Mouse (Mus musculus) left cerebral cortex, postnatal 25 days (tissue): Measurements from ENCODE around the gene Bricd5. TPM values are rescaled to one million over a fixed set of nuclear protein-coding genes. Genes with fewer than 3 reads are reported as not detected.
A peak's percentile ranks its signal among the peaks of the same experiment; 100 is the strongest.
"Not testable (repeated sequence)": the region's sequence is repeated elsewhere in the genome, so short reads cannot be mapped to it uniquely, and the experiment has no call there.

Experiments used
- DNase-seq, 2 experiments: peaks; one replicate each; pipeline ENCODE4 v3.0.0; 2022; ENCODE audit warnings: low spot score in 2 of 2, mixed read lengths in 1 of 2
- intact Hi-C: fragments of 180-260 bp; cut with DNase I; formaldehyde crosslinking; loops from one replicate; pipeline ENCODE4 v1.15.1; 2025
- total RNA-seq, 2 experiments: library from RNA; stranded (reverse); gene quantifications; 2 replicates each; pipeline ENCODE4 v1.2.3; 2021

The Bricd5 gene
- total RNA-seq, 2 experiments from 2014 or later, result 1.4 to 1.6 TPM

- DNase-seq, intact Hi-C loops: not testable (repeated sequence)
Observed at GRCm38 (mm10) chr17:24455523-24456206, 18.0 kb upstream of the Bricd5 start.

DNA sequence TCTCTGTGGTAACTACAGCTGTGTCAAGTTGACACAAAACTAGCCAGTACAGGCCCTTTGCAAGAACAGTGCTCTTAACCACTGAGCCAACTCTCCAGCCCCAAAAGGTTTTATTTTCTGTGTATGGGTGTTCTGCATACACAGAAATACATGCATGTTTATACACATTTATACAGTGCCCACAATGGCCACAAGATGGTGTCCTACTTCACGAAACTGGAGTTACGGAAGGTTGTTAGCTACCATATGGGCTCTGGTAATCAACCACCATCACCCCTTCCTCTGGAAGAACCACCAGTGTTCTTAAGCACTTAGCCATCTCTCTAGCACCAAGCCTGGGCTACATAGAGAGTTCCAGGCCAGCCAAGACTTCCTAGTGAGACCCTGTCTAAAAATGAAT is 12.1 kb upstream of the Bricd5 start:
- DNase-seq, result no peak
- intact Hi-C loops, result no loop called here

GRCm38 (mm10) chr17:24462932-24463331 is 10.8 kb upstream of the Bricd5 start:
- intact Hi-C loops, result no loop called here

DNA sequence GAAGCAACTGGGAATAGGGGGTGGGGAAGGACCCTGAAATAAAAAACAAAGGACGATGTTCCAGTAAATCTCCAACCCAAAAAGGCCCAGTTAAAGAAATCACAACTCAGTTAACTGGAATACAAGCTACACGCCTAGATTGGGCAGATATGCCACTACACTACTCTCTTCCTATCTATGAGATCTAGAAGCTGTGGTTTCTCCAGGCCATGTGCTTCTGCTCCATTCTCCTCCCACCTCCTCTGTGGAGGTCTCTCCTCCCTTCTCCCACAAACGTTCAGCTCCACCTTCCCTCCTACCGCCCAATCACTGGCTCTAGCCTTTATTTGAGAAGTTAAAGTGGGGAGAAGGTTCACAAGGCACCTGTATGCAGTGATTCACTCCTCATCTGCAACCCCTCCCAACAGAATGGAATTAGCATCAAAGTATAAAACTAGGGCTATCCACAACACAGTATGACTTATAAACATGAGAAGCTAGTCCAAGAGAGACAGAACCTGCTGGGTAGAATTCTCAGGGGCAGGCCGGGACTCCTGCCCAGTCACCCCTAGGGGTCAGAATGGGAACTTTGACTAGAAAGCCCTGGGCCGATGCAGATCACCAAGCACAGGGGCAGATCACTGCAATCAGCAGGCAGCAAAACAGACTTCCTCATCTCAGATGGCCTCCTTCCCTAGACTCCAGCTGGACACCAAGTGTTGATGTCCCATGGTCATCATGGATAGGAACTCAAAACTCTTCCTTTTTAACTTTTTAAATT is 10.1 kb upstream of the Bricd5 start:
- intact Hi-C loops, result no loop called here

More at GRCm38 (mm10) chr17:24462932-24463331, 10.8 kb upstream of the Bricd5 start:
- DNase-seq, result no peak

DNA sequence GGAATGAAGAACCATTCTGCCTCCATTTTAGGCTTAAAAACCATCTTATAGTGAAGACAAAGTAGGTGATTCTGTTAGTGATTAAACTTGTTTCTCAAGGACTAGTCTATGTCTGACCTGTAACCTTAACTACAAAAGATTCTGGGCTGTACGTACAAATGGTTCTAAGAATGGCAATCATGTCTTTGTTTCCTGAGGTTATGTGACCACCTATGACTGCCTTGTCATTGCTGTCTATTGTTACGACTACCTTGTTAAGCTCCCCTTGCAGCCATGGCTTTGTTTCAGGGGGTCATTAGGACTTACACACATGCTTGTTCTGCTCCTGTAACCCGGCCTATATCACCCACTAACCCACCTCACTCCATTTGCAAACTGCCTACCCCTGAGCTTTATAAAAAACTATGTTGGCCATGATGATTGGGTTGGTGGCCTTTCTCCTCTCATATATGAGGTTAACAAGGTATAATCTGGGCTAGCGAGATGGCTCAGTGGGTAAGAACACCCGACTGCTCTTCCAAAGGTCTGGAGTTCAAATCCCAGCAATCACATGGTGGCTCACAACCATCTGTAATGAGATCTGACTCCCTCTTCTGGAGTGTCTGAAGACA is 4.9 kb upstream of the Bricd5 start:
- DNase-seq, result no peak
- intact Hi-C loops, result no loop called here

More for the DNA sequence above, 10.1 kb upstream of the Bricd5 start:
- DNase-seq, result no peak

DNA sequence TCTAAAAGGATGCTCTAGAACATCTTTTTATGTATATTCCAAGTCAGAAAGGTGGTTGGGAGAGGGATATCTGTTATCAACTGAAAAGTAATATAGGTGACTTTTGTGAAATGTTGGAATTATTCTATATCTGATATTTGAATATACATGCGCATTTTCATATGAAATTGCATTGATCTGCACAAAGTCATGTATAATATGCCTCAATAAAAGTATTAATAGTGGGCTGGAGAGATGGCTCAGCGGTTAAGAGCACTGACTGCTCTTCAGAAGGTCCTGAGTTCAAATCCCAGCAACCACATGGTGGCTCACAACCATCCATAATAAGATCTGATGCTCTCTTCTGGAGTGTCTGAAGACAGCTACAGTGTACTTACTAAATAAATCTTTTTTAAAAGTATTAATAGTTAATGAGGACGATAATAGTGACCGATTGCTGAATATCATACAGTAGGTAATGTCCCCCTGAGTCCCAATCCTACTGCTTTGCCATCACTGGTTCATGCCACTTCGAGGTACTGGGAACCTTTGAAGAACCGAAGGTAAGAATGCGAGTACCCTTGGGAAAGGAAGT is 4.3 kb upstream of the Bricd5 start:
- DNase-seq, result no peak
- intact Hi-C loops, result no loop called here

- intact Hi-C loops, result loop anchor here (2.0 kb wide), 1 partner anchor 37 kb away; no protein-coding TSS in a partner anchor
- DNase-seq, result peak; percentile 99 to 100
Observed at GRCm38 (mm10) chr17:24469910-24470602, 3.6 kb upstream of the Bricd5 start, which contains the start of the genes E4f1 and Pgp. Gene E4f1 (minus strand): TSS chr17:24470313. Gene Pgp (plus strand): TSS chr17:24470392.

GRCm38 (mm10) chr17:24470701-24471527 is 2.8 kb upstream of the Bricd5 start:
- DNase-seq, result peak; percentile 52 to 63
- intact Hi-C loops, result loop anchor here (2.0 kb wide), 1 partner anchor 36 kb away; no protein-coding TSS in a partner anchor

GRCm38 (mm10) chr17:24472512-24472911 is 1.2 kb upstream of the Bricd5 start:
- intact Hi-C loops, result no loop called here
- DNase-seq, result no peak

DNA sequence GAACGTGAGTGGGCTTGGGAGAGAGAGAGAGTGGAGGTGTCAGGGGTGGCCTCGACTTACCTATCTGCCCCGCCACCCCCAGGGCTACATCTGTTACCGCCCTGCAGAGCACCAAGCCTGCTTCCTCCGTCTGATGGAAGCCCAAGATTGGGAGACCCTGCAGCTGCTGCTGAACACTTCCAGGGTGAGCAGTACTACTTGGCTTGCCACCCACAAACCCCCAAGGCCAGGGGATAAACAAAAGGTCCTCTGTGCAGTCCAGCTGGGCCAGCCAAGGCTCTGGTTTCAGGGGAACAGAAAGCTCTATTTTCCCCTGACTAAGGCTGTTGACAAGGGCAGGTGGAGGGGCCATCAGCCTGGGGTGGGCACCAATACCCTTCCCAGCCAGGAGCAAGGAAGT is 873 bp downstream of the Bricd5 start:
- peak in 1 of 2 experiments; percentile 71 for DNase-seq
- intact Hi-C loops, result no loop called here

- intact Hi-C loops, result loop anchor here (5.0 kb wide), 2 partner anchors 52 to 202 kb away; partner anchors contain the start of gene Traf7
- no peak for DNase-seq
Observed at GRCm38 (mm10) chr17:24475586-24475985, 1.9 kb downstream of the Bricd5 start.

DNA sequence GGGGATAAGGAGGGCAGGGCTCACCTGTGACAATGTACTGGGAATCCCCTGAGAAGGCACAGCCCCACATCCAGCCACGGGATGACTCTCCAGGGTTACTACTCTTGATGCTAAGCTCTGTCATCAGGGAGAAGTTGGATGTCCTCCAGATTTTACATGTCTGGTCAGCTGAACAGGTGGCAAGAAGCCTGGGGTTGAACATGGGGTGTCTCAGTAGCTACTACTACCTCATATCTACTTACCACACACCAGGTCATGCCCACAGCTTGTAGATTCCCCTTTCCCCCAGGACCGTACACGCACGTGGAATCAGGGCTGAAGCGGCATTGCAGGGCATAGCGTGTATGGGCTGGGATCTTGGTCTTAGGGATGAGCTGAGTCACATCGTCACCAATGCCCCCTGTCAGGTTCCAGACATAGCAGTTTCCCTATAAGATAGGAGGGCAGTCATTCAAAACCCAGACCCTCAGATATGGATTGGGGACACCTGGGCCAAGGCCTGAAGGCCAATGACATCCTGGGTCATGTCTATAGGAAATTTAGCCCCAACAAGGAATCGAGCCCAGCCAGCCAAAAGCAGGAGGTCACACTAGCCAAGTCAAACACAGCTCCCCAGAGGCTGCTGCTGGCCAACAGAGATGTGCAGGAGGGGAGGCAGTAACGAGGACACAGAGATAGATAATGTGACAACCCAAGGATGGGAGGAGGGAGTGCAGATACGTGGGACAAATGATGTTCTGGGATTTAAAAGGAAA is 2.5 kb downstream of the Bricd5 start:
- no peak for DNase-seq
- intact Hi-C loops, result loop anchor here (5.0 kb wide), 2 partner anchors 51 to 201 kb away; partner anchors contain the start of gene Traf7

DNA sequence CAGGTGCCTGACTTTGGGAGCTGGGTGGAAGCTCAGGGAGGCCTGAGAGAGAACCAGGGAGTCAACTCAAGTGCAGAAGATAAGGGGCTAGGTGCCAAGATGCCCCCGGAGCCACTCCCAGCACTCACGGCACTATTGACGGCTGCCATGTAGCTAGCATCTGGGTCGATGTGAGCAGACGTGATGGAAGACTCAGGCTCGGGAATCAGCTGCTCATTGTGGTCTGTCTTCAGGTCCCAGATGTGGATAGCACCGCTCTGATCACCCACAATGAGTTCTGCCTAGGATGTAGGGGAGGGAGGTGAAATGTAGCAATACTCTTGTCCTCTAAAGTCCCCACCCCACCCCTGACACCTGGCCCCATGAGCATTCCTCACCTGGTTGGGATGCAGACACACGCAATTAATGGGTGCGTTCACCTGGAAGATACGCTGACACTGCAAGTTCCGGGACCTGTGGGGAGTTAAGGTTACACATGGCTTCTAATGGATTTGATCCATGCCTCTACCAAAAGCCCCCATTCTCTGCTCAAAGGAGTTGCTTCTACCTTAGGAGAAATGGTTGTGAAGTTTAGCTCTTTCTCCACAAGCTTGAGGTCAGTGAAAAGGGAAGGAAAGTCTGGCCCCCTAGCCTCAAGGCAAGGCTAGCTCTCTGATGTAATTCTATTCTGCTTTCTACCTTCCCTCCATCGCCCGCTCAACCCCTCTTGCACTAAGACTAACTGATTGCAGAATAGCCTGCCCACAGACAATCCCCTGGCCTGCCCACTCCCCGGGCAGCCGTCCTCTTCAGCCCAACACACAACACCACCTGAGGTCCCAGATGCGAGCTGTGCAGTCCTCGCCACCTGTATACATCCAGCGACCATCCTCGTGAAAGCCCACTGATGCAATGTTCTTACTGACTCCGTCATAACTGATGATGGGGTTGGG is 3.6 kb downstream of the Bricd5 start:
- DNase-seq, result no peak

GRCm38 (mm10) chr17:24477985-24478600 is 4.4 kb downstream of the Bricd5 start:
- intact Hi-C loops, result loop anchor here (2.0 to 5.0 kb wide), 3 partner anchors 35 to 199 kb away; partner anchors contain the start of gene Traf7
- no peak for DNase-seq

More for the DNA sequence above, 3.6 kb downstream of the Bricd5 start:
- intact Hi-C loops, result loop anchor here (5.0 kb wide), 2 partner anchors 50 to 200 kb away; partner anchors contain the start of gene Traf7

DNA sequence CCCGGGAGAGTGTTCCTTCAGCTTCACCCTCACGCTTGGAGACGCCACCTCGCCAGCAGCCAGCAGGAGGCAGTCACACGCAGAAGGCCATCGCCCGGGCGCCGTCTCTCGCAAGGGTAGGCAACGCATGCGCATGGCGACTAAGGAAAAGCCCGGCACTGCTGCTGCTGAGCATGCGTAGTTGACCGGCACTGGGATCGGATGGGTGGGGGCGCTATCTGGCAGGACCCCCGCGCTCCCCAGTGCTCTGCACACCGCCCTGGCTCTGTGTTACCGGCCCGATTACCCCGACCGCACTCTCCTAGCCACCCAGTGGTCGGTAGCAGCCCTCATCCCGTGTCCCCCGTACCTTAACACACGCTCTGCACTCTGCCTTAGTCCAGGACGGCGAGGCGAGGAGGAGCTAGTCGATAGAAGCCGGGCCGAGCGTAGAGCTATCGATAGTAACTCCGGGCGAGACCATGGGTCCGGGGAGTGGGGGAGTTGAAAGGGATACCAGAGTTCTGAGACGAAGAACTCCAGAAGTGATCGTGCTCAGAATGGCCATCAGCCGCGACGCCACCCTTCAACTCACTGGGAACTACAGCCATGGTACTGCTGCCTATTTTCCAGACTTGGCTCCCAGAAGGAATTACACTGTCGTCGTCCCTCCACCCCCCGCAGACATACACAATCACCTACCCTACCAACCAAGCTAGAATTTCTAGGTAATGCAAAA is 5.1 kb downstream of the Bricd5 start, which contains the start of gene Mlst8:
TSS of gene Mlst8 (minus strand) at position 416 of the 718 bp plus-strand sequence.
- intact Hi-C loops, result loop anchor here (2.0 to 5.0 kb wide), 3 partner anchors 34 to 198 kb away; partner anchors contain the start of gene Traf7

More for the DNA sequence above, 5.1 kb downstream of the Bricd5 start, which contains the start of gene Mlst8:
- DNase-seq, result peak; percentile 98
